Mouse (Mus musculus) kidney, adult 11 months (tissue): ENCODE measurements around the gene Mrgpra6.

Experiments
- DNase-seq: peaks from one replicate; pipeline ENCODE4 v3.0.0; 2022

The Mrgpra6 gene

DNA sequence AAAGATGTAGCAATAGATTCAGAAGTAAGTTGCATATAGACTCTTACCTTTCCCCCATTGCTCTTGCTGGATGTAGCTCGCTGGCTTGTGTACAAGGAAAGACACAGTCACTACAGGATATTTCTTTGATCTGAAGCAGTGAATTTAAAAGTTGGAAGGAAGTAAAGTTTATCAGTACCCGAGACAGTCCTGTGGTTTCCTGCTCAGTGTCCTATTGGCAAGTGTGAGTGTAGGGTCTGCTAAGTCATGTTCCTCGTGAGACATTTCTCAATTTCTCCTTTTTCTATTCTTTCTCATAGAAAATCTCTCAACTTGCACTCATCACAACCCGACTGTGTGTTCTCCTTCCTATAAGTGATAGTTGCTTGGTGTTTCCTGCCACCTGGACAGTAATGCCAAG, at the start of gene Mrgpra6:
Gene Mrgpra6 (minus strand): TSS at position 91 of the 400 bp plus-strand sequence.
- DNase-seq = no peak

DNA sequence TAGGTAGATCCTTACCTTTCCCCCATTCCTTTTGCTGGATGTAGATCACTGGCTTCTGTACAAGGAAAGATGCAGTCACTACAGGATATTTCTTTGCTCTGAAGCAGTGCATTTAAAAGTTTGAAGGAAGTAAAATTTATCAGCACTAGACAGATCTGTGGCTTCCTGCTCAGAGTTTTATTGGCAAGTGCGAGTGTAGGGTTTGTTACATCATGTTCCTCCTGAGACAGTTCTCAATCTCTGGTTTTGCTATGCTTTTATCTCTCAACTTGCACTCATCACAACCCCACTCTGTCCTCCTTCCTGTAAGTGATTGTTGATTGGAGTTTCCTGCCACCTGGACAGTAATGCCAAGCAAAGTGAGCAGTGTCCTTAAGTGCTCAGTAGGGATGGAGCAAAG, 48.0 kb upstream of the Mrgpra6 start, which contains the start of gene Mrgpra9:
Gene Mrgpra9 (minus strand): TSS at position 79 of the 400 bp plus-strand sequence.
- DNase-seq = no peak

DNA sequence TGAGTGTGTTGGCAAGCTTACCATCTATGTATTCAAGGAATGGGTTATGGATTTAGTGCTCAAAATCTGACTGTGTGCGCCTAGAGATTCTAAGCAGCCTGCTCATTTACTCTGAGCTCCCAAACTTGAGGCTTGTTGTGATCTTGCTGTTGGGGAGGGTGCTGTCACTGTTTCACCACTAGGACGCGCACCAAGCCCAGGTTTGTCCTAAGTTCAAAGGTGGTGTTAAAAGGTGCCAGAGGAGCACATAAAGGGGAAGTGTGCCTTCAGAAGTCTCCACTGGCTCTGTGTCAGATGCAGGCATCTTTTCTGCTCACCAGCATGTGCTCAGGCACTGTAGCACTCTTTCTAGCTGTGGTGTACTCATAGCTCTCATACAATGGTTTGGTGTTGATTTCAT, 39.9 kb upstream of the Mrgpra6 start:
- DNase-seq = no peak

DNA sequence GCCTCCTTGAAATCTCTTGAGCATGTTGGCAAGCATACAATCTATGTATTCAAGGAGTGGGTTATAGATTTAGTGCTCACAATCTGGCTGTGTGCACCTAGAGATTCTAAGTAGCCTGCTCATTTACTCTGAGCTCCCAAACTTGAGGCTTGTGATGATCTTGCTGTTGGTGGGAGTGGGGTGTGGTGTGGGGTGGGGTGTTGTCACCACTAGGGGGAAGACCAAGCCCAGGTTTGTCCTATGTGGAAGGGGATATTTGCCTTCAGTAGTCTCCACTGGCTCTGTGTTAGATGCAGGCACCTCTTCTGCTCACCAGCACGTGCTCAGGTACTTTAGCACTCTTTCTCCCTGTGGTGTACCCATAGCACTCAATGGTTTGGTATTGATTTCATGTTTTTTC, 9.4 kb downstream of the Mrgpra6 start:
- DNase-seq = no peak

DNA sequence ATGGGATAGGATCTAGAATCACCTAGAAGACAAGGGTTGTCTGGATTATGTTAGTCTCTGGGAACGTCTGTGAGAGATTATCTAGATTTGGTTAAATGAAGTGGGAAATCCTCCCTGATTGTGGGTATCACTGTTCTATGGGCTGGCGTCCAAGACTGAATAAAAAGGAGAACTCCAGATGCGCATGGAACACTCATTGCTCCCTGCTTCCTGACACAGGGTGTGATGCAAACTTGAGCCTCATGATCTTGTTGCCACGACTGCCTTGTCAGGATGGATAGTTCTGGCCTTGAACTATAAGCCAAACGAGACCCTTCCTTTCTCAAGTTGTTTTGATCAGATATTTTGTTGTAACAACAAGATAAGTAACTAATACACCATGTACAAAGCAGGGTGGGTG, 33.9 kb downstream of the Mrgpra6 start:
- no peak for DNase-seq

DNA sequence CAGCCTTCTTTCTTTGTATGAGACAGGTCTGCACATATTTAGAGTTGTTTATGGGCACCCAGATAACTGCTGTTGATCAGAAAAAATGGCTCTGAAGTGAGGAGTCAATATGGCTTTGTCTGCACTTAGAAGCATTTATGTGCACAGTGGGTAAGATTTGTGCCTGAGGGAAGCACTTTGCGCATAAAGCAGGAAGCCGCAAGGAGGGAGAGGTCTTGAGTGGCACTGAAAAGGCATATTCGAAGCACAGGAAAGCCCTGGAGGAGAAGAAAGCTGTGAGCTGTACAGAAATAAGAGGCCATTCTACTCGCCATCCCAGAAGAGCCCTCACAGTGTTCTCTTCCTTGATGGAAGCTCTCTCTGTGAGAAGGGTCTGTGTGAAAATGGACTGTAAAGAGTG, 39.7 kb downstream of the Mrgpra6 start:
- DNase-seq = no peak

DNA sequence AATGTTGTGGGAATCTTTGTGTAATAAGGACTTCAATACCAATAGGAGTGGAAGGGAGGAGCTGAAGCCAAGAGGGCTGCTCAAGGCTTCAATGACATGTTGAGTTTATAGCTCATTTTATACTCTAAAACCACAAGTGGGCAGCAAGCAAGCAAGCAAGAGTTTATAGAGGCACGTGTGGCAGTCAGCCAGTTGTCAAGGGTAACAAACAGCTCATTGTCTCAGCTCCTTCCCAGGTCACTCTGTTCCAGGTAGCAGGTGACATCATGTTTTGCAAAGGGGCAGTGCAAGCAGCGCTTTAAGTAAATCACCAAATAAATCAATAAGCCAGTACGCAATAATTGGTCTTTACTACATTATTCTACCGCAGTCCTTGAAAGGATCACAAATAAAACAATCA, 41.5 kb downstream of the Mrgpra6 start:
- DNase-seq = no peak

DNA sequence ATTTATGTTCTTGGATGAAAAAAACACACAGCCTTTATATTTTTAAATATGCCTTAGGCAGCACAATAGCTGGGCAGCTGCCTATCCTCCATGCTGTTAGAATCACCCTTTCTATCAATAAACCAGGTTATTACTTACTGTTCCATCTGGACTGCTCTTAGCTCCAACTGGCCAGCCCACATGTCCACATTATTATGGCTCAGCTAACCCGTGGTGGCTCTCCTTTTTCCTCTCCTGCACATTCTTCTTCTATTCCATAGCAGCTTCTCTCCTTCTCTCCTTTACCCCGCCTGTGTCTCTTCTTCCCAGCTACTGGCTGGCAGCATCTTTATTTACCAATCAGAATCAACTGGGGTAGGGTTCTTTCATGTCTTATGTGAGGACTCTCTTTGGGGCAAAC, 46.3 kb downstream of the Mrgpra6 start:
- DNase-seq = no peak

DNA sequence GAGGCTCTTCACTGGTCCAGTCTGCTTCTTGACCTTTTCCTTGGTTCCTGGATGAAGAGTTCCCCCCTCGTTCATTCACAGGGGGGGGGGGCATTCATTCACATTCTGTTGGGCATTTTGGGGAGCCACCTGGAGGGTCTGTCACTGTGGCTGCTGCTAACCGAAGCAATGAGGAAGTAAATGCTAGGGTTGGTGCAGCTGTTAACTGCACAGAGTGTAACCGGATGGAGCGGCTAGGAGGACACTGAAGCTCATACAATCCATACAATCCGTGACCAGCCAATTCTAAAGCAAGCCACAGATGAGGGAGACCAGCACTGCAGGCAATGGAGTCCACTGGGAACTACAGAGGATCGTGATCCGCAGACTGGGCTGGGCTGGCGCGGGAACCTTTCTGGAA, 47.0 kb downstream of the Mrgpra6 start:
- DNase-seq = no peak

DNA sequence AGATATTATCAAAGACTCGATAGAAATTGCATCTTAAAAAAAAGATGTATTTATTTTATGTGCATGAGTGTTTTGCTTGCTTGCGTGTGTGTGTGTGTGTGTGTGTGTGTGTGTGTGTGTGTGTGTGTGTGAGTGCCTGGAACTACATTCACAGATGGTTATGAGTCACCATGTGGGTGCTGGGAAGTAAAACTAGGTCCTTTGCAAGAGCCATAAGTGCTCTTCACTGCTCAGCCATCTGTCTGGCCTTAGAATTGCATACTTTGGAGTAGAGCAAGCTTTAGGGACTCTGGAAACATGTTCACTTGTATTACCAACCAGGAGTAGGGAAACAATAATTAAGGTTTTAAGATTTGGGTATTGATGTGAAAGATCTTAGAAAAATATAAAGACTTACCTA, 48.9 kb downstream of the Mrgpra6 start:
- no peak for DNase-seq

DNA sequence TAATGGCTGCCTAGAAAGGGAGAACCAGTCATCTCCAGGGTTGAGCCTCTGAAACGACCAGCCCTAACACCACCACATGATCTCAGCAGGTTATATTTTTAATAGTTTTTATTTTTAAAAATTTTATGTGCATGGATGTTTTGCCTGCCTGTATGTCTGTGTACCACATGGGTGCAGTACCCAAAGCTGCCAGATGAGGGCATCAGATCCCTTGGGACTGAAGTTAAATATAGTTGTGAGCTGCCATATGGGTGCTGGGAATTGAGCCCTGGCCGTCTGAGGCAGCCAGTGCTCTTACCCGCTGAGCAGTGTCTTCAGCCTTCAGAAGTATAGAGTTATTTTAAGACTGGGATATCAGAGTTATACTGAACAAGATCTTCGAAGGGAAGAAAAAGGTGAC, 49.3 kb downstream of the Mrgpra6 start:
- DNase-seq = no peak

DNA sequence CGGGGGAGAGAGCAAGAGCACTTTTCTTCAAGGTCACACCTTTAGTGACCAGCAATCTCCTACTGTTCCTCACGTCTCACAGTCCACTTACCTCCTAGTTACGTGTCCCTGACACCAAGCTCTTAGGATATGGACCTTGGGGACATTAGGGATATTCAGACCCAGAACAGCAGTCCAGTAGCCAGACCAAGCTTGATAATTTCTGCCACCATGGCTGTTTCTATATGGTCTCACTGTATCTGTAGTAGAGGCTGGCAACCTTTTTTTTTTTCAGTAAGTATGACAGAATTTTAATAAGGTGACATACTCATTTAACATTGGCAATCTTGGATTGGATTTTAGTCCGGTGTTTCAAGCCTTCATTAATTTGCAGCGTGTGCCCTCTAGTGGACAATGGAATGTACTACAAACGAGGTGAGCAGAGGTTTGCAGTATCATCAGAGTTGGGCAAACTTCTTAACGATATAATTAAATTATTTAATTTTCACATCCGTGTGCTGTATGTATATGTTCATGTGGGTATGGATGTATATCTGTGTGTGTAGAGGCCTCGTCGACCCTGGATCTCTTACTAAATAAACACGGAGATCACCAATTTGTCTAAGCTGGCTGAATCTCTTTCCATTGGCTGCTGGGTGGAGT, 54.2 kb downstream of the Mrgpra6 start:
- no peak for DNase-seq

DNA sequence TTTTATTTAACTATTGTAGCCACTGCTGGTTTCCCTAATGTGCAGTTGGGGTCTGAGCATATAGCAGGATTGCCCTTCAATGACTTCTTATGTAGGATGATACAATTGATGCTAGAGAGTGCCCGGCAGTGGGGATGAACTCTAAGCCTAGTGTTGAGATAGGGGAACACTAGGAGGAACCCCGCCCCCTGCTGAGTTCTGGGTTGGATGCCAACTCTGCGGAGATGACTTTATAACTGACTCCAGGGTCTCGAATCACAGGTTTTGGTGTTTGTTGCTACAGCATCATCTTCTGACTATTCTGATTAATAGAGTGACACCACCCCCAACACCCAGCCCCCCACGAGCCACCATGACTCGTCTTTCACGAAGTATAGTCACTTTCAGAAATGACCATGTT, 56.4 kb downstream of the Mrgpra6 start:
- no peak for DNase-seq

DNA sequence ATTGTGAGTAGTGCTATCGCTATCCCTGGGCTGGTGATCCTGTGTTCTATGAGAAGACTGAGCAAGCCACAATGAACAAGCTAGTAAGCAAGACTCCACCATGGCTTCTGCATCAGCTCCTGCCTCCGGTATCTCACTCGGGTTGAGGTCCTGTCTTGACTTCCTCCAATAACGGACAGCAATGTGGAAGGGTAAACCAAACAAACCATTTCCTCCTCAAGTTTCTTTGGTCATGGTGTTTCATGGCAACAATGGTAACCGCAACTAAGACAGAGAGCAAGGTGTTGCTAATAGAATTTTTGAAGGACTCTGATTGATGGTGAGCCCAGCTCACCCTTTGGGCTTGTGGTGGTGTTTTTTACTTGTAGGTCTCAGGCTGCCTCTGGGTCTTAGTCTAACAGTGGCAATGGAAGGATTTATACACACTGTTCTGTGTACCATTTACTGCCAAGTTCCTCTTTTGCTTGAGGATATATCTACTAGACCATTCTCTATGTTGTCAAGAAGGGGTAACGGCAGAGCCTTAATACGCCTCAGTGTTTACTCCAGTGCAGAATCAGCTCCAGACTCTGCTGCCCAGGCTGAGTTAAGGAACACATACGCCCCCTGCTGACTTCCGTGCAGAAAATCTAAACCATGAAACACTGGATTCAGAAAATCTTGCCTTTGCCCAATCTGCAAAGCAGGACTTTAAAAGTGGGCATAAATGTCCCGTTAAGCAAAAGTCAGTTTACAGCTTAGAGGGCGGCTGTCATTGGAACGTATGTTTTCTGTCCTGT, 58.5 kb downstream of the Mrgpra6 start:
- DNase-seq = no peak

DNA sequence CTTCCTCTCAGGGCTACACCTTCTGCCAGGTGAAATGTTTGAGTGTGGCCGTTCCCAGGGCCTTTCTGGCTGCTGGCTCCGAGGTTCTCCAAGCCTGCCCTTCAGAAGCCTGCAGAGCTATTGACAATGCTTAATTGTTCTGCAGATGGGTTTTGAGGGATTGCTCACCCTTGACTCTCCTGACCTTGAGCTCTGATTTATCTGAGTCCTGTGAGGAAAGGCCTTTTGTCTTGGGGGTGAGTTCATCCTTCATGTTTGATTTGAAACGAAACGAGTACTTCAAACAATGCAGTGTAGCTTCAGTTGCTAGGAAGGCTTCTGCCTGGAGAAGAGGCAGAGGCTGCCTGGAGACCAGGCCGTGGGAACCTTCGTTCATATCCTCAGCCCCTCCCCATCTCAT, 60.4 kb downstream of the Mrgpra6 start:
- no peak for DNase-seq

DNA sequence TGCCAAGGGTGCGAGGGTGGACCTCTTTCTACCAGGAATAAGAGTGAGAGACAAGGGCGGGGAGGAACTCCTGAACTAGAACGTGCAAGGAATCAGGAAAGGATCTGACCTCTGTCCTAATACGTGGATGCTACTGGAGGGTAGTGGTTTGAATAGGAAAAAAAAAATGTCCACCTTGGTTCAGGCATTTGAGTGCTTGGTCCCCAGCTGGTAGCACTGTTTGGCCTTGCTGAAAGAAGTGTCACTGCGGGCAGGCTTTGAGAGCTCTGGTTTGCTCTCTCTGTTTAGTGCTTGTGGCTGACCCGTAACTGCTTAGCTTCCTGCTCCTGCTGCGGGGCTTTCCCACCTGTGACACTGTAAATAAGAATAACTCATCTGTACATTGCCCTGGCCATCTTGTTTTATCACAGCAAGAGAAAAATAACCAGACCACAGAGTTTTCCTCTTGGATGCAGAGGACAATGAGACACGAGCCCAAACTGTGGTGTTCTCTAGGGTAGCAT, 64.8 kb downstream of the Mrgpra6 start:
- no peak for DNase-seq
